Mouse (Mus musculus) brain, embryonic 18.5 days (tissue): ENCODE measurements around the gene Slc30a9.

Experiments used
- DNase-seq: peaks from one replicate; pipeline ENCODE4 v3.0.0-alpha.2; 2012; ENCODE audit warnings: low read depth, low spot score

Gene Slc30a9

GRCm38 (mm10) chr5:67311811-67312521 lies 5.2 kb downstream of the Slc30a9 start:
- DNase-seq = no peak

- no peak for DNase-seq
Measured at GRCm38 (mm10) chr5:67312522-67312851, 5.7 kb downstream of the Slc30a9 start.

GRCm38 (mm10) chr5:67321656-67322268 lies 15.0 kb downstream of the Slc30a9 start:
- DNase-seq = no peak

GRCm38 (mm10) chr5:67324032-67324431 lies 17.3 kb downstream of the Slc30a9 start:
- no peak for DNase-seq

GRCm38 (mm10) chr5:67340811-67341210 lies 34.1 kb downstream of the Slc30a9 start:
- no peak for DNase-seq

- DNase-seq = no peak
Measured at GRCm38 (mm10) chr5:67347060-67347459, 40.3 kb downstream of the Slc30a9 start.

- DNase-seq = no peak
Measured at GRCm38 (mm10) chr5:67348949-67349348, 42.2 kb downstream of the Slc30a9 start.

- no peak for DNase-seq
Measured at GRCm38 (mm10) chr5:67362316-67362715, 55.6 kb downstream of the Slc30a9 start.

- no peak for DNase-seq
Measured at GRCm38 (mm10) chr5:67362931-67363330, 56.2 kb downstream of the Slc30a9 start.

GRCm38 (mm10) chr5:67377044-67377621 lies 70.4 kb downstream of the Slc30a9 start:
- DNase-seq = no peak

- DNase-seq = no peak
Measured at GRCm38 (mm10) chr5:67381690-67382089, 74.9 kb downstream of the Slc30a9 start.

GRCm38 (mm10) chr5:67382556-67382955 lies 75.8 kb downstream of the Slc30a9 start:
- no peak for DNase-seq

- DNase-seq = no peak
Measured at GRCm38 (mm10) chr5:67393951-67394350, 87.2 kb downstream of the Slc30a9 start.

GRCm38 (mm10) chr5:67395211-67395851 lies 88.6 kb downstream of the Slc30a9 start:
- DNase-seq = no peak

- DNase-seq = no peak
Measured at GRCm38 (mm10) chr5:67397186-67397585, 90.4 kb downstream of the Slc30a9 start.

GRCm38 (mm10) chr5:67399876-67400607 lies 93.3 kb downstream of the Slc30a9 start:
- no peak for DNase-seq

- DNase-seq = no peak
Measured at GRCm38 (mm10) chr5:67400608-67401480, 94.1 kb downstream of the Slc30a9 start.

- DNase-seq = no peak
Measured at GRCm38 (mm10) chr5:67401612-67402011, 94.9 kb downstream of the Slc30a9 start.

- no peak for DNase-seq
Measured at GRCm38 (mm10) chr5:67404380-67404779, 97.6 kb downstream of the Slc30a9 start.

- no peak for DNase-seq
Measured at GRCm38 (mm10) chr5:67404919-67405318, 98.2 kb downstream of the Slc30a9 start.
